Comparison of ENCODE assay signal across 7 mouse cellular contexts in the genomic region with DNA sequence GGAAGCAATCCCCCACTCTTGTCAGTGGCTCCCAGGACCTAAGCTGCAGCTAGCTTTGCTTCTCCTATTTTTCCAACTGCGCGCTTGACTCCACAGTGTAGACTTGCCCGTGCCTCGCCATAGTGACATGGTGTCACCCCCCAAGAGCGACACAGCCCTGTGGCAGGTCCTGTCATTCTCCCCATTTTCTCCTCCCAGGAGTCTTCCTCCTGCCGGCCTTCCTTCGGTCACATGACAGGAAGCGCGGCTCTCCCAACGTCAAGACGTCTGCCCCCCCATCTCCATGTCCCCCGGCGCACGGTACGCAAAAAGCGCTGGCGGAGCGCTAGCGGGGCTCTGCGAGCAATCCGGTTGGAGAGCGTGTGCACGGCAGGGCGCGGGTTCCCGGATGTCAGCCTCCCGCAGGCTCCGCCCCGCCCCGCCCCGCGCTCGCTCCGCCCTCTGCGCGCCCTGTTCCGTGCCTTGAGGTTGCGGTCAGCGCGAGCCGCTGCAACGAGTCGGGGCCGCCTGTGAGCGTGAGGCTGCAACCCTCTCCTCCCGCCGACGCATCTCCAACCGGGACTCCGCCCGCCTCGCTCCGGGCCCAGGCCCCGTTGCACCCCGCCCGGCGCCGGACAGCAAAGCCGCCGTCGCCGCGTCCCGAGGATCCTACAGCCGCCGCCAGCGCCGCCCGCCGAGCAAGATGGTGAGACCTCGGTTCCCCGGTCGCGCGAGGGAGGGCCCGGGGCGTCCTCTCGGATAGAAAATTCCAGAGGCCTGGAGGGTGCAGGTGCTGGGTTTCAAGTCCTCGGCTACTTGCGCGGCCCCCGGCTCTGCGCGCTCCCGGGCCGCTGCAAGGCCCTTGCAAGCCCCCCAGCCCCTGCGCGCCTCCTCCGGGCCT. TPM values are rescaled to one million over a fixed set of nuclear protein-coding genes. Genes with fewer than 3 reads are reported as not detected.
A peak's percentile ranks its signal among the peaks of the same experiment; 100 is the strongest.
DNase-seq lines count a peak whose midpoint lies in the region; ATAC-seq and TF ChIP-seq lines count a peak whose summit lies in the region.

Ppp3r1 (plus strand) TSS at position 406 of the 880 bp plus-strand sequence.

- peak; percentile 74 for TF ChIP-seq POLR2A in small intestine, adult 2 months (IDR thresholded peaks at IDR 0.05; ENCODE audit: low read depth, low read length)

- no peaks in the 10 kb centered on the region for H3K27me3 ChIP-seq in embryonic facial prominence, embryonic 10.5 days (replicated peaks; ENCODE audit: low read depth, poor library complexity, severe bottlenecking)
- H3K27me3 ChIP-seq in intestine, postnatal 0 days (replicated peaks; ENCODE audit: control insufficient read depth, insufficient read depth, low read length), result no peaks in the 10 kb centered on the region
- no peaks in the 10 kb centered on the region; the same call in 1 of the 2 replicates for H3K27me3 ChIP-seq in midbrain, embryonic 12.5 days
- H3K27me3 ChIP-seq in small intestine, adult 2 months (ENCODE audit: control insufficient read depth, insufficient read depth, low read length), result no peaks in the 10 kb centered on the region

- intact Hi-C loops in left cerebral cortex, postnatal 4 days (cut with DNase I), result no loop called here

- ATAC-seq in intestine, postnatal 0 days, result peak; percentile 98
- ATAC-seq in midbrain, embryonic 12.5 days (ENCODE audit: low FRiP score, low read depth), result peak; percentile 99

- H3K9ac ChIP-seq in intestine, postnatal 0 days (ENCODE audit: low read depth, low read length), result peak within 1 kb of the TSS; percentile 99
- H3K9ac ChIP-seq in midbrain, embryonic 12.5 days (replicated peaks), result peak within 1 kb of the TSS; percentile 99

- no peaks in the 10 kb centered on the region for H3K36me3 ChIP-seq in embryonic facial prominence, embryonic 10.5 days (replicated peaks)
- H3K36me3 ChIP-seq in intestine, postnatal 0 days (ENCODE audit: control insufficient read depth, insufficient read depth), result no peaks in the 10 kb centered on the region
- H3K36me3 ChIP-seq in midbrain, embryonic 12.5 days, result no peaks in the 10 kb centered on the region
- no peaks in the 10 kb centered on the region for H3K36me3 ChIP-seq in small intestine, adult 2 months (ENCODE audit: control insufficient read depth, insufficient read depth, low read length)

- peak within 1 kb of the TSS; percentile 73 for H3K4me3 ChIP-seq in embryonic facial prominence, embryonic 10.5 days
- H3K4me3 ChIP-seq in intestine, postnatal 0 days (ENCODE audit: low read depth, low read length), result peak within 1 kb of the TSS; percentile 99
- H3K4me3 ChIP-seq in midbrain, embryonic 12.5 days, result peak within 1 kb of the TSS; percentile 99
- peak within 1 kb of the TSS; percentile 94 for H3K4me3 ChIP-seq in small intestine, adult 2 months (ENCODE audit: low read depth, low read length)

- H3K4me2 ChIP-seq in intestine, postnatal 0 days (replicated peaks; ENCODE audit: low read depth), result peak within 1 kb of the TSS; percentile 77
- H3K4me2 ChIP-seq in midbrain, embryonic 12.5 days (replicated peaks), result peak within 1 kb of the TSS; percentile 71

- H3K4me1 ChIP-seq in embryonic facial prominence, embryonic 10.5 days, result peaks cover 23% of the 10 kb centered on the region
- 0 out of 2 replicates have a peak, but pooled peaks cover 5% of the 10 kb centered on the region for H3K4me1 ChIP-seq in intestine, postnatal 0 days (replicated peaks; ENCODE audit: control insufficient read depth, insufficient read depth, low read length)
- peaks cover 27% of the 10 kb centered on the region for H3K4me1 ChIP-seq in midbrain, embryonic 12.5 days
- peaks cover 10% of the 10 kb centered on the region for H3K4me1 ChIP-seq in small intestine, adult 2 months (ENCODE audit: control insufficient read depth, insufficient read depth, insufficient read length, low read length)

- under 1% methylated on average over 89 of the region's 89 CpGs for WGBS in embryonic facial prominence, embryonic 10.5 days
- WGBS in intestine, postnatal 0 days, result under 1% methylated on average over 79 of the region's 89 CpGs
- WGBS in midbrain, embryonic 12.5 days, result under 1% methylated on average over 89 of the region's 89 CpGs
- under 1% methylated on average over 88 of the region's 89 CpGs for WGBS in small intestine, adult 2 months

- no peaks in the 10 kb centered on the region for H3K9me3 ChIP-seq in embryonic facial prominence, embryonic 10.5 days
- H3K9me3 ChIP-seq in intestine, postnatal 0 days (ENCODE audit: control insufficient read depth), result no peaks in the 10 kb centered on the region
- H3K9me3 ChIP-seq in midbrain, embryonic 12.5 days, result no peaks in the 10 kb centered on the region

- peak within 1 kb of the TSS; percentile 90 for H3K27ac ChIP-seq in embryonic facial prominence, embryonic 10.5 days (replicated peaks)
- H3K27ac ChIP-seq in intestine, postnatal 0 days (ENCODE audit: low read depth, low read length), result peak within 1 kb of the TSS; percentile 97
- peak within 1 kb of the TSS; percentile 96 for H3K27ac ChIP-seq in midbrain, embryonic 12.5 days (replicated peaks)
- H3K27ac ChIP-seq in small intestine, adult 2 months (ENCODE audit: insufficient read depth, low read depth, low read length), result peak within 1 kb of the TSS; percentile 87

- peak; percentile 99 for DNase-seq in adrenal gland, postnatal 10 days
- peak; percentile 98 for DNase-seq in embryonic facial prominence, embryonic 10.5 days (ENCODE audit: low spot score)
- DNase-seq in gonadal fat pad, adult 2 months (ENCODE audit: low read depth), result peak; percentile 62
- peak; percentile 98 for DNase-seq in left cerebral cortex, postnatal 4 days

- TF ChIP-seq CTCF in intestine, postnatal 0 days (IDR thresholded peaks at IDR 0.05; ENCODE audit: low read depth), result no peak; the same call in 1 of the 2 replicates
- no peak for TF ChIP-seq CTCF in small intestine, adult 2 months (IDR thresholded peaks at IDR 0.05; ENCODE audit: extremely low read depth, insufficient read length, insufficient replicate concordance, low read depth, low read length)

RNA-seq across cellular contexts. Expression of gene Ppp3r1, which starts in this region (rescaled TPM):
- 10 to 100 TPM; 89.5 to 97.4 TPM for total RNA-seq in adrenal gland, postnatal 10 days (2021)
- 75.6 and 77.3 TPM in 2 replicates for polyA plus RNA-seq in embryonic facial prominence, embryonic 10.5 days (2016; fragmentation: Nextera tagmentation; extraction: Ambion mirVana)
- 38.8 and 51.7 TPM in 2 replicates for polyA plus RNA-seq in gonadal fat pad, adult 2 months (2012; rRNA removed)
- 78.6 and 87.0 TPM in 2 replicates for polyA plus RNA-seq in intestine, postnatal 0 days (2015; fragmentation: Nextera tagmentation; extraction: Ambion mirVana)
- 100 to 1,000 TPM; 217 to 218 TPM for total RNA-seq in left cerebral cortex, postnatal 4 days (2021)
- polyA plus RNA-seq in midbrain, embryonic 12.5 days (2016; fragmentation: Nextera tagmentation; extraction: Ambion mirVana), result 113 and 117 TPM in 2 replicates
- polyA plus RNA-seq in small intestine, adult 2 months (2012; rRNA removed), result 7.9 and 33.2 TPM in 2 replicates

Comparison
In these comparisons a context has a peak if more than half of its experiments do, and no peak if none do; other contexts are left out.
1. Peak in every context shown above with its lines: DNase-seq, ATAC-seq, H3K4me3 ChIP-seq and H3K27ac ChIP-seq.